Mouse (Mus musculus): ENCODE measurements around the gene Srsf9.
"Not testable (repeated sequence)": the region's sequence is repeated elsewhere in the genome, so short reads cannot be mapped to it uniquely, and the experiment has no call there.

Srsf9 gene

GRCm38 (mm10) chr5:115326875-115327609 is at the start of gene Srsf9:
Gene Srsf9 (plus strand): TSS chr5:115327177.
- DNase-seq (ENCODE audit: low read depth): peak; percentile 89

GRCm38 (mm10) chr5:115278053-115278452 is 48.9 kb upstream of the Srsf9 start:
- DNase-seq (ENCODE audit: low read depth): no peak

DNA sequence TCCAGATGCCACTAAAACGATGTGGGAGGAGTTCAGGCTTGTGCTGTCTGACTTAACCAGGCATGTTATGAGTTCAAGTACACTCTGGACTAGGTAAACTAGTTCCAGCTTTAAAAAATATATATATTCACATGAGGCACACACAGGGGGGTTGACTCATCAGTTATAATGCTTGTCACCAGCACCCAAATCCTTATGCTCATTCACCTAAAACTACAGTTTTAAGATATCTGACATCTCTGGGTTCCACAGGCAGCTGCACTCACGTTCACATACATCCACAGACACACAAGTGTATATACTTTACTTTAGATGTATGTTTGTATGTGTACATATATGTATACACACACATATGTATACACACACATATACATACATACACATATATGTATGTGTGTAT is 48.2 kb upstream of the Srsf9 start:
- no peak for DNase-seq (ENCODE audit: low read depth)

GRCm38 (mm10) chr5:115279226-115280049 is 47.5 kb upstream of the Srsf9 start, which contains the start of gene Coq5:
Gene Coq5 (plus strand): TSS chr5:115279666.
- DNase-seq (ENCODE audit: low read depth): peak; percentile 80

DNA sequence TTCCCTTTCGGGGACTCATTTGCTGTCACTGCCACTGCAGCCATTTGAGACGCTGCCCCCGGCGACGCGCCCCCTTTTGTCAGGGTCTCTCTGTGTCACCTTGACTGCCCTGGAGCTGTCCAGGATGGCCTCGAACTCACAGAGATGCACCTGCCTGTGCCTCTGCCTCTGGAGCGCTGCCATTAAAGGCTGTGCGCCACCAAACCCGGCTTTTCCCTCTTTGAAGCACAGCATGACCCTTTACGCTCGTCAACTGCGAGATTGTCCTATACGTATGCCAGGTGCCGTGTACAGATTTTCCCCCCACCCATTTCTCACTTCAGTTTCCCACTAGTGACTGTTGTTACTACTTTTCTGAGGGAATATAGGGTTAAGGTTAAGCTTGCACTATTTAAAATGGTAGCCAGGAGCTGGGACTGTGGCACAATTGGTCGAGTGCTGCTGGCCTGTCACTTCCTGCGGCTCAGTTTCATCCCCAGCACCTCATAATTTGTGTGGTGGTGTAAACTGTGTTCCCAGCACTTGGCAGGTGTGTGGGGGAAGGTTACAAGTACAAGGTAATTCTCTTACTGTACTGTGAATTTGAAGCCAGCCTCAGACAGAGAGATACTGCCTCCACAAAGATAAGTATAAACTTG is 46.8 kb upstream of the Srsf9 start:
- DNase-seq (ENCODE audit: low read depth): no peak

GRCm38 (mm10) chr5:115284735-115285134 is 42.2 kb upstream of the Srsf9 start:
- DNase-seq (ENCODE audit: low read depth): no peak

- no peak for DNase-seq (ENCODE audit: low read depth)
Measured at GRCm38 (mm10) chr5:115294173-115294572, 32.8 kb upstream of the Srsf9 start.

- DNase-seq (ENCODE audit: low read depth): no peak
Measured at GRCm38 (mm10) chr5:115296347-115296746, 30.6 kb upstream of the Srsf9 start.

DNA sequence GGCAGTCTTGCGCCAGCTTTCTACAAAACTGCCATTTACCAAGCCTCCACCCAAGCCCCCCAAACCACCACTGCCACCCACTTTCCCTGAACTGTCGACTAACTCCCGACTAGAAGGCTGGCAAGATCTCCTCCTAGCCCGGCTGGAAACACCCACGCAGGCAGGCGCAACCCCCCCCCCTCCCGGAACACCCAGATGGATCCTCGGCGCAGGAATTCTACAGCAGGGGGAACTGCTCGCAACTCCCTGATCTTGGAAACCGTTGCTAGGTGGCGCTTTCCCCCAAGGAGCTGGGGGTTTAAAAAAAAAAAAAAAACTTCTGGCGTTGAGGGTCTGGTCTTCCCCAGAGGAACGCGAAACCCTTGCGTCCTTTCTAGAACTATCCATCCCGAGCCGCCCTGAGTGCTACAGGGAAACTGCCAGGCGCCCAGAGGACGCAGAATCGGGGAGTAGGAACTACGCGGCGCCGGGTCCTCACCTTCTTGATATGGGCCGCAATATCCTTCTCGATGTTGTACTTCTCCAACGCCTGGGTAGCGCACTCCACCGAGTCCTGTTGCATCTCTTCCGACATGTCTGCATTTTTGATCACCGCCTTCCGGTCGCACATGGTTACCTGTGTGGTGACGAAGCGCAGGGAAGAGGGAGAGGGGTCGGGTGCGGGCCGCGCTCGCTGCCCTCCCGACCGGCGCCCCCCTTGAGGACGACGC is 26.8 kb upstream of the Srsf9 start:
- no peak for DNase-seq (ENCODE audit: low read depth)

- DNase-seq (ENCODE audit: low read depth): peak; percentile 99
Measured at GRCm38 (mm10) chr5:115300792-115301614, 26.0 kb upstream of the Srsf9 start, which contains the start of gene Dynll1. Gene Dynll1 (minus strand): TSS chr5:115300999.

GRCm38 (mm10) chr5:115301615-115302014 is 25.4 kb upstream of the Srsf9 start:
- DNase-seq (ENCODE audit: low read depth): no peak

DNA sequence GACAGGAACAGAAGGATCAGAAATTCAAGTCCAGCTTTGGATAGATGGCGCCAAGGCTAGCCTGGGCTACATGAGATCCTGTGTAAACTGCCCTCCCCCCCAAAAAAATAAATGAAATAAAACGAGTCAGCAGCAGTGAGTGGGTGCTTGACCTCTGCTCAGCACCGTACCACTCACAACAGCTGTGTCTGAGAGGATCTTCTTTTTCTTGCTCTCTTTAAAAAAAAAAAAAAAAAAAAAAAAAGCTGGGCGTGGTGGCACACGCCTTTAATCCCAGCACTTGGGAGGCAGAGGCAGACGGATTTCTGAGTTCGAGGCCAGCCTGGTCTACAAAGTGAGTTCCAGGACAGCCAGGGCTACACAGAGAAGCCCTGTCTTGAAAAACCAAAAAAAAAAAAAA is 24.8 kb upstream of the Srsf9 start:
- DNase-seq (ENCODE audit: low read depth): not testable (repeated sequence)

GRCm38 (mm10) chr5:115312354-115312753 is 14.6 kb upstream of the Srsf9 start:
- DNase-seq (ENCODE audit: low read depth): no peak

DNA sequence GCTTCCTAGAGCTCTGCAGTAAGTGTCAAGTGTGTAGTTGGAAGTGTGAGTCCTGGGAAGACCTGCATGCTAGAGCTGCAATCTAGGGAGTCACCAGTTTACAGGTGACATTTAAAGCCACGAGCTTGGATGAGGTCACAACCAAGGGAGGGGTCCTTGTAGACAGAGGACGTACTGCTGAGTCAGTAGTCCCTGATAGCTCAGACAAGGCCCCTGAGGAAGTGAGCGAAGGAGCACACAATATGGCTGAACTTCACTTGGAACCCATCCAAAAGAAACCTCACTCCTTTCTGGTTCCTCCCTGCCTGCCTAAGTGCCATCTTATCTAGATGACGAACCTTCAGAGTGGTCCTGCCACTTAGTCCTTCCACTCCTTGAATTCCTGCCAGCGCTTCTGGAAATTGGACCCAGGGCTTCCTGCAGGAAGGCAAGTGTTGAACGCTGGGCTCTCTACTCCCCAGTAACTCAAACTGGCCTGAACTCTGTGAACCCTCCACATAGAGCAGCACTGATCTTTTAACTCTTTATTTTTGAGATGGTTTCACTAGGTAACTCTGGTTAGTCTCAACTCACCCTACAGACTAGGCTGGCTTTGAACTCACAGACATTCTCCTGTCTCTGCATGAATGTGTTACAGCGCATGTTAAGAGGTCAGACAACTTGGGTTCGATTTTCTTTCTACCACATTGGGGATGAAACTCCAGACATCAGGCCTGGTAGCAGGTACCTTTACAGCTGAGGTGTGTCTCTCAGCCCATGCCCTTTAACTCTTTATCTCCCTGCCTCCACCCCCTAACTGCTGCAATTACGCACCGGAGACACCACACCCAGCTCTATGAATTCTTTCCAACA is 13.9 kb upstream of the Srsf9 start:
- no peak for DNase-seq (ENCODE audit: low read depth)

GRCm38 (mm10) chr5:115313668-115313943 is 13.4 kb upstream of the Srsf9 start:
- no peak for DNase-seq (ENCODE audit: low read depth)

- no peak for DNase-seq (ENCODE audit: low read depth)
Measured at GRCm38 (mm10) chr5:115316968-115317644, 9.9 kb upstream of the Srsf9 start.

DNA sequence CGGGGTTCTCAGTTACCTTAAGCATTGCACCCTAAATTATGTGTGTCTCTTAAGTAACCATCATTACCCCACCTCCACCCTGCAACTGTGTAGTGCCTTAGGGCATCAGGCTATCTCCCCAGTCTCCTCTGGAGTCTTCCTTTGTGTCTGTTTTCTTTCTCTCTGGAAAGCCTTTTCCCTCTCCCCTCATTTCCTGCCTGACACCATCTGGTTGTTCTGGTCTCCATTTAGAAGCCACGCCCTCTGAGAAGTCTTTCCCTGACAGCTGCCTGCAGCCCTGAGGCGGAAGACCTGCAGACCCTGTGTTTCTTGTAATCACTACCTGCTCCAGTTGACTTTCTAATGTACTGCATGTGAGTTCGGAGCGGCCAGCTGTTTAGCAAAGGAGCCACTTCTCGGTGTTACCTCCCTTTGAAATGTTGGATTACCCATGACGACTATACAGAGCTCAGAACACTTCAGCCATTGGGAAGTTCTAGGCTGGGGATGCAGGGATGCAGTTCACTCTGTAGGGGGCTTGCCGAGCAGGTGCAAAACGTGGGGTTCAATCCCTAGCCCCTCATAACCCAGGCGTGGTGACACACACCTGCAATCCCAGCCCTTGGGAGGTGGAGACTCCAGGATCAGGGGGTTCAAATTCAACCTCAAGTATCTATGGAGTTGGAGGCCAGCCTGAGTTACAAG is 9.2 kb upstream of the Srsf9 start:
- DNase-seq (ENCODE audit: low read depth): no peak

- no peak for DNase-seq (ENCODE audit: low read depth)
Measured at GRCm38 (mm10) chr5:115319004-115319940, 7.7 kb upstream of the Srsf9 start.

Data from c-Kit-positive CD71-positive TER-119-negative erythroid progenitor cells, embryonic 14.5 days (primary cell).